Mouse (Mus musculus) forebrain, embryonic 16.5 days (tissue): Measurements from ENCODE around the gene Slc35a3. TPM values are rescaled to one million over a fixed set of nuclear protein-coding genes. Genes with fewer than 3 reads are reported as not detected.
A peak's percentile ranks its signal among the peaks of the same experiment; 100 is the strongest.

Experiments used
- ATAC-seq: fragments of 200-750 bp; cut with Nextera tagmentation; 2 replicates; pipeline ENCODE4 v1.8.0; 2017; ENCODE audit warnings: mild to moderate bottlenecking, moderate library complexity
- H3K27ac ChIP-seq: fragments of 300-500 bp; sonication (generic); 2 replicates; pipeline ENCODE4 v1.5.1; 2014; ENCODE audit warnings: low read length, control low read depth
- H3K27me3 ChIP-seq: fragments of 300-500 bp; sonication (generic); replicated peaks from 2 replicates; pipeline ENCODE4 v1.6.1; 2014; ENCODE audit warnings: low read length; ENCODE audit not compliant: control insufficient read depth, insufficient read depth
- H3K36me3 ChIP-seq: fragments of 300-500 bp; sonication (generic); 2 replicates; pipeline ENCODE4 v1.6.1; 2014; ENCODE audit not compliant: control insufficient read depth, insufficient read depth
- H3K4me1 ChIP-seq: fragments of 300-500 bp; sonication (generic); replicated peaks from 2 replicates; pipeline ENCODE4 v1.6.1; 2014; ENCODE audit warnings: low read length; ENCODE audit not compliant: control insufficient read depth, insufficient read depth
- H3K4me2 ChIP-seq: fragments of 300-500 bp; sonication (generic); 2 replicates; pipeline ENCODE4 v1.6.1; 2014; ENCODE audit warnings: mild to moderate bottlenecking, low read length, control low read depth
- H3K4me3 ChIP-seq: fragments of 300-500 bp; sonication (generic); replicated peaks from 2 replicates; pipeline ENCODE4 v1.5.1; 2014; ENCODE audit warnings: mild to moderate bottlenecking, low read length, control low read depth
- H3K9ac ChIP-seq: fragments of 300-500 bp; sonication (generic); replicated peaks from 2 replicates; pipeline ENCODE4 v1.6.1; 2014; ENCODE audit warnings: low read depth, low read length, control low read depth
- H3K9me3 ChIP-seq: fragments of 300-500 bp; sonication (generic); 2 replicates; pipeline ENCODE4 v1.6.1; 2016; ENCODE audit warnings: low read length; ENCODE audit not compliant: control insufficient read depth
- WGBS: fragments of 180-500 bp; shearing (Covaris S2); extraction: QIAGEN DNeasy Blood & Tissue Kit; methylation state at CpG from one replicate; pipeline ENCODE4 v1.1.7; 2014; 5-methylcytosine and 5-hydroxymethylcytosine counted together
- polyA plus RNA-seq: library from polyadenylated mRNA; unstranded; fragments of >200 nt; fragmentation: Nextera tagmentation; extraction: Ambion mirVana; gene quantifications from 2 replicates; pipeline ENCODE4 v1.2.1, GENCODE M21; 2015

The Slc35a3 gene
- polyA plus RNA-seq, 1 experiment from 2014 or later = 8.3 TPM

- Histone ChIP-seq H3K9ac (no peak overlapping the region), H3K4me3 (no peak overlapping the region), H3K36me3 (no peaks in the 10 kb centered on the region), H3K9me3 (no peaks in the 10 kb centered on the region), H3K4me1 (0 out of 2 replicates have a peak, but pooled peaks cover 3% of the 10 kb centered on the region), H3K27me3 (no peaks in the 10 kb centered on the region), H3K27ac (no peak overlapping the region), H3K4me2 (no peak overlapping the region)
- no peak for ATAC-seq
- WGBS = 79% methylated on average over 9 of the region's 9 CpGs
These were observed 14.2 kb upstream of the Slc35a3 start for GRCm38 (mm10) chr3:116726807-116727206.

- WGBS = 43% methylated on average over 10 of the region's 10 CpGs
- no peak overlapping the region for H3K4me3 ChIP-seq
- no peak for ATAC-seq
- H3K27ac ChIP-seq = no peak overlapping the region
- H3K9ac ChIP-seq = no peak overlapping the region
- H3K9me3 ChIP-seq = no peaks in the 10 kb centered on the region
- no peak overlapping the region for H3K4me2 ChIP-seq
- no peaks in the 10 kb centered on the region for H3K27me3 ChIP-seq
- no peaks in the 10 kb centered on the region for H3K4me1 ChIP-seq
- H3K36me3 ChIP-seq = no peaks in the 10 kb centered on the region
These were observed 11.2 kb upstream of the Slc35a3 start for GRCm38 (mm10) chr3:116723496-116724481.

DNA sequence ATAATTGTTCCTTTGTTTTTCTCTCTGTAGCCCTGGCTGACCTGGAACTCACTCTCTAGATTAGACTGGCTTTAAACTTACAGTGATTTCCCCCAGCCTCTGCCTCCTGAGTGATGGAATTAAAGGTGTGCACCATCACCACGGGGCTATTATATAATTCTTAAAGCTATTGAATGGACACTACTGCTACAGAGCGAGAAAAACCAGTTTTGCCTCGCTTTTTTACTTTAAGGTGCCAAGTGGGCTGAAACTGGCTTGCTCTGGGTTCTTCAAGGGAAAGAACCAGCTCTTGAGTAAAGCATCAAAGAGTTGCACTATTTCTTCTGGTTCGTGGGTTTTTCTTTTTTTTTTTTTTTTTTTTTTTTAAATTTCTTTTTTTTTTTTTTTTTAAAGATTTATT, 10.3 kb upstream of the Slc35a3 start:
- no peaks in the 10 kb centered on the region for H3K27me3 ChIP-seq
- no peaks in the 10 kb centered on the region for H3K36me3 ChIP-seq
- H3K4me1 ChIP-seq = no peaks in the 10 kb centered on the region
- no peak overlapping the region for H3K4me2 ChIP-seq
- H3K9me3 ChIP-seq = no peaks in the 10 kb centered on the region
- no peak for ATAC-seq
- 90% methylated on average over 4 of the region's 4 CpGs for WGBS
- no peak overlapping the region for H3K9ac ChIP-seq
- H3K4me3 ChIP-seq = no peak overlapping the region
- H3K27ac ChIP-seq = no peak overlapping the region

DNA sequence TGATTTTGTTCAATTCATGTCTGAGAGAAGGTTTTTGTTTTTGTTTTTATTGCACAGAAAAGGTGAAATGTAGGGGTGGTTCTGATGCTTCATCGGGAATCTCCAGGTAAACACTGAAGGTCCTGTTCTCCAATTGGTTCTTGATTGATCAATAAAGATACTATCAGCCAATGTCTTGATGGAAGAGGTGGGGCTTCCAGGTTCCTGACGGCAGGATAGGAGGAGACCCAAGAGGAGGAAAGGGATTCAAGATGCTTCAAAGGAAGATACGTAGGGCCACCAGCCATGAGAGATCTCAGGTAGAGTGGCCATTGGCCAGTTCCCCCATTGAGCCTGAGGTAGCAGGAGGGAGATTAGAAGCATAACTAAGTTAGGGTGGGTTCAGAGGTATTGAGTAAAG, 6.3 kb upstream of the Slc35a3 start:
- H3K4me3 ChIP-seq = no peak overlapping the region
- no peak overlapping the region for H3K4me2 ChIP-seq
- H3K36me3 ChIP-seq = no peaks in the 10 kb centered on the region
- H3K27me3 ChIP-seq = no peaks in the 10 kb centered on the region
- H3K27ac ChIP-seq = no peak overlapping the region
- no peaks in the 10 kb centered on the region for H3K4me1 ChIP-seq
- H3K9me3 ChIP-seq = no peaks in the 10 kb centered on the region
- no peak overlapping the region for H3K9ac ChIP-seq
- WGBS = 84% methylated on average over 3 of the region's 3 CpGs
- ATAC-seq = no peak

- no peak for ATAC-seq
- H3K4me3 ChIP-seq = no peak overlapping the region; the same call in 1 of the 2 replicates
- 40% methylated on average over 5 of the region's 5 CpGs for WGBS
These were observed 400 bp upstream of the Slc35a3 start for GRCm38 (mm10) chr3:116713031-116713430.

GRCm38 (mm10) chr3:116711624-116712435, 801 bp downstream of the Slc35a3 start:
- Histone ChIP-seq H3K27ac (peak overlapping the region; percentile 18; the same call in 1 of the 2 replicates), H3K4me1 (peaks cover 10% of the 10 kb centered on the region), H3K36me3 (no peaks in the 10 kb centered on the region), H3K27me3 (0 out of 2 replicates have a peak, but pooled peaks cover 2% of the 10 kb centered on the region), H3K9ac (peak overlapping the region; percentile 95), H3K4me3 (peak overlapping the region; percentile 77), H3K9me3 (no peaks in the 10 kb centered on the region), H3K4me2 (peak overlapping the region; percentile 72)
- peak; percentile 92 for ATAC-seq
- 1% methylated on average over 84 of the region's 85 CpGs for WGBS

More at GRCm38 (mm10) chr3:116713031-116713430, 400 bp upstream of the Slc35a3 start:
- H3K4me2 ChIP-seq = peak overlapping the region; percentile 72
- no peak overlapping the region for H3K9ac ChIP-seq
- H3K27me3 ChIP-seq = 0 out of 2 replicates have a peak, but pooled peaks cover 2% of the 10 kb centered on the region
- no peaks in the 10 kb centered on the region for H3K9me3 ChIP-seq
- H3K36me3 ChIP-seq = no peaks in the 10 kb centered on the region
- H3K27ac ChIP-seq = no peak overlapping the region
- H3K4me1 ChIP-seq = peaks cover 10% of the 10 kb centered on the region

GRCm38 (mm10) chr3:116710941-116711340, 1.7 kb downstream of the Slc35a3 start:
- Histone ChIP-seq H3K9ac (no peak overlapping the region), H3K27ac (no peak overlapping the region), H3K4me3 (peak overlapping the region; percentile 77), H3K9me3 (no peaks in the 10 kb centered on the region), H3K4me1 (peaks cover 10% of the 10 kb centered on the region), H3K36me3 (no peaks in the 10 kb centered on the region), H3K4me2 (peak overlapping the region; percentile 72), H3K27me3 (0 out of 2 replicates have a peak, but pooled peaks cover 2% of the 10 kb centered on the region)
- WGBS = 56% methylated on average over 9 of the region's 9 CpGs
- ATAC-seq = no peak

- no peak overlapping the region for H3K4me3 ChIP-seq
- no peaks in the 10 kb centered on the region for H3K9me3 ChIP-seq
- no peak overlapping the region for H3K27ac ChIP-seq
- H3K9ac ChIP-seq = no peak overlapping the region
- H3K4me1 ChIP-seq = 0 out of 2 replicates have a peak, but pooled peaks cover under 1% of the 10 kb centered on the region
- no peak overlapping the region for H3K4me2 ChIP-seq
- no peaks in the 10 kb centered on the region for H3K27me3 ChIP-seq
- WGBS = 70% methylated on average over 1 of the region's 1 CpGs
- no peaks in the 10 kb centered on the region for H3K36me3 ChIP-seq
- ATAC-seq = no peak
These were observed 6.9 kb downstream of the Slc35a3 start for GRCm38 (mm10) chr3:116705637-116706204.

GRCm38 (mm10) chr3:116703835-116704234, 8.8 kb downstream of the Slc35a3 start:
- Histone ChIP-seq H3K9ac (no peak overlapping the region), H3K27ac (no peak overlapping the region), H3K4me1 (no peaks in the 10 kb centered on the region), H3K36me3 (no peaks in the 10 kb centered on the region), H3K4me2 (no peak overlapping the region), H3K9me3 (no peaks in the 10 kb centered on the region), H3K27me3 (no peaks in the 10 kb centered on the region), H3K4me3 (no peak overlapping the region)
- no peak for ATAC-seq
- 95% methylated on average over 5 of the region's 5 CpGs for WGBS
